Mouse (Mus musculus) myocyte (in vitro differentiated cells): ENCODE measurements around the gene Slc25a29. TPM values are rescaled to one million over a fixed set of nuclear protein-coding genes. Genes with fewer than 3 reads are reported as not detected.

Source experiments
- H3K27me3 ChIP-seq: one replicate; pipeline ENCODE4 v1.6.1; 2011; ENCODE audit not compliant: control insufficient read depth, insufficient read depth, insufficient read length
- H3K36me3 ChIP-seq: one replicate; pipeline ENCODE4 v1.6.1; 2011; ENCODE audit not compliant: control insufficient read depth, insufficient read depth
- H3K4me2 ChIP-seq: one replicate; pipeline ENCODE4 v1.6.1; 2011; ENCODE audit warnings: low read depth, control low read depth
- H3K4me3 ChIP-seq: one replicate; pipeline ENCODE4 v1.5.1; 2011; ENCODE audit warnings: mild to moderate bottlenecking, control low read depth, moderate library complexity
- H3K79me2 ChIP-seq: one replicate; pipeline ENCODE4 v1.6.1; 2011; ENCODE audit not compliant: control insufficient read depth, insufficient read depth
- H3ac ChIP-seq: one replicate; pipeline ENCODE4 v1.6.1; 2011; ENCODE audit not compliant: control insufficient read depth, insufficient read length
- CEBPB ChIP-seq: IDR thresholded peaks from 2 replicates; pipeline ENCODE4 v1.6.1; 2011; ENCODE audit warnings: mild to moderate bottlenecking, moderate library complexity; ENCODE audit not compliant: poor library complexity, insufficient read depth, severe bottlenecking
- E2F4 ChIP-seq: IDR thresholded peaks from one replicate; pipeline ENCODE4 v1.6.1; 2011; ENCODE audit warnings: mild to moderate bottlenecking, control low read depth, moderate library complexity; ENCODE audit not compliant: insufficient read depth
- MAX ChIP-seq: IDR thresholded peaks from one replicate; pipeline ENCODE4 v1.6.1; 2011; ENCODE audit warnings: low read depth, mild to moderate bottlenecking, control low read depth
- MYOD1 ChIP-seq, 3 experiments: IDR thresholded peaks; one replicate each; pipeline ENCODE4 v1.6.1; 2011; ENCODE audit warnings: control low read depth in 2 of 3, low read depth in 2 of 3, mild to moderate bottlenecking in 2 of 3, moderate library complexity in 1 of 3; ENCODE audit not compliant: insufficient read length in 2 of 3, control insufficient read depth in 1 of 3
- MYOG ChIP-seq, 3 experiments: IDR thresholded peaks; one replicate each; pipeline ENCODE4 v1.6.1; 2011; ENCODE audit warnings: control low read depth in 2 of 3, low read depth in 2 of 3, mild to moderate bottlenecking in 2 of 3; ENCODE audit not compliant: insufficient read length in 2 of 3, control insufficient read depth in 1 of 3, insufficient read depth in 1 of 3
- POLR2A ChIP-seq: IDR thresholded peaks from one replicate; pipeline ENCODE4 v1.6.1; 2011; ENCODE audit warnings: low read depth, mild to moderate bottlenecking, control low read depth, moderate library complexity; ENCODE audit not compliant: insufficient read length
- POLR2AphosphoS2 ChIP-seq: IDR thresholded peaks from one replicate; pipeline ENCODE4 v1.6.1; 2011; ENCODE audit warnings: low read depth, control low read depth; ENCODE audit not compliant: insufficient read length
- REST ChIP-seq: IDR thresholded peaks from one replicate; pipeline ENCODE4 v1.6.1; 2011; ENCODE audit warnings: mild to moderate bottlenecking, control low read depth, moderate library complexity; ENCODE audit not compliant: insufficient read depth, insufficient read length
- SRF ChIP-seq: IDR thresholded peaks from one replicate; pipeline ENCODE4 v1.6.1; 2011; ENCODE audit warnings: low read depth; ENCODE audit not compliant: control insufficient read depth, insufficient read length
- TCF12 ChIP-seq: IDR thresholded peaks from one replicate; pipeline ENCODE4 v1.6.1; 2011; ENCODE audit warnings: mild to moderate bottlenecking, control low read depth; ENCODE audit not compliant: poor library complexity, insufficient read depth, severe bottlenecking
- TCF3 ChIP-seq: IDR thresholded peaks from one replicate; pipeline ENCODE4 v1.6.1; 2011; ENCODE audit warnings: low read depth, control low read depth; ENCODE audit not compliant: insufficient read length
- USF1 ChIP-seq: IDR thresholded peaks from one replicate; pipeline ENCODE4 v1.6.1; 2011; ENCODE audit warnings: low read depth, mild to moderate bottlenecking, control low read depth, moderate library complexity
- polyA plus RNA-seq: library from polyadenylated mRNA; unstranded; fragments of >200 nt; fragmentation: generic; extraction: Trizol; gene quantifications from one replicate; pipeline ENCODE4 v1.2.1, GENCODE M21; 2012; ENCODE audit warnings: missing spikeins

The Slc25a29 gene
- polyA plus RNA-seq, 1 experiment, result 20.9 TPM

DNA sequence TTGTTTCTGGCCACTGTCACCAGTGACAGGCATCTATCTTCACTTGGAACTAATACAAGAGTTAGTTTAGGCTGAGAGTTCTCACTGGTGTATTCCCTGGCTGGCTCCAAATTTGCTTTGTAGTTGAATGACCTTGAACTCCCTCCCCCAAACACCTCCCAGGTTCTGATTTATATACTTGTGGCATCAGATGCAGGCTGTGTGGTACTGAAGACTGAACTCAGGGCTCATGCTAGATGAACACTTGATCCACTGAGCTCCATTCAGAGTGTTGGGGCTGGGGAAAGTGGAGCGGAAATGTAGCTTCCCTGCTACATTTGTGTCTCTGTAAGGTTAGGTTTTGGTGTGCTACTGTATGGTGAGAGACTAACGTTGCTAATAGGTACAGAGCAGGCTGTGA lies 31.3 kb downstream of the Slc25a29 start:
- Histone ChIP-seq H3K79me2 (peaks cover 100% of the 10 kb centered on the region), H3K36me3 (no peaks in the 10 kb centered on the region), H3K27me3 (no peaks in the 10 kb centered on the region), H3ac (no peak overlapping the region), H3K4me2 (no peak overlapping the region), H3K4me3 (no peak overlapping the region)
- TF ChIP-seq MYOD1 (IDR thresholded peaks at IDR 0.05; ENCODE audit: control insufficient read depth in 1 of 3, insufficient read length in 2 of 3, low read depth in 2 of 3) (no peak), REST (no peak), USF1 (no peak), TCF3 (no peak), POLR2A (no peak), POLR2AphosphoS2 (no peak), E2F4 (no peak), MYOG (IDR thresholded peaks at IDR 0.05; ENCODE audit: control insufficient read depth in 1 of 3, insufficient read depth in 1 of 3, insufficient read length in 2 of 3, low read depth in 2 of 3) (no peak), CEBPB (no peak), TCF12 (no peak), MAX (no peak)

- TF ChIP-seq MAX (no peak), REST (no peak), TCF3 (no peak), SRF (no peak), POLR2AphosphoS2 (no peak), POLR2A (no peak), MYOD1 (IDR thresholded peaks at IDR 0.05; ENCODE audit: control insufficient read depth in 1 of 3, insufficient read length in 2 of 3, low read depth in 2 of 3) (no peak), MYOG (IDR thresholded peaks at IDR 0.05; ENCODE audit: control insufficient read depth in 1 of 3, insufficient read depth in 1 of 3, insufficient read length in 2 of 3, low read depth in 2 of 3) (no peak), CEBPB (no peak), TCF12 (no peak), E2F4 (no peak), USF1 (no peak)
- H3K4me3 ChIP-seq, result no peak overlapping the region
- no peaks in the 10 kb centered on the region for H3K36me3 ChIP-seq
- H3K27me3 ChIP-seq, result no peaks in the 10 kb centered on the region
- H3K4me2 ChIP-seq, result no peak overlapping the region
- peaks cover 100% of the 10 kb centered on the region for H3K79me2 ChIP-seq
- no peak overlapping the region for H3ac ChIP-seq
These were observed 34.1 kb downstream of the Slc25a29 start for GRCm38 (mm10) chr12:108801613-108802012.

DNA sequence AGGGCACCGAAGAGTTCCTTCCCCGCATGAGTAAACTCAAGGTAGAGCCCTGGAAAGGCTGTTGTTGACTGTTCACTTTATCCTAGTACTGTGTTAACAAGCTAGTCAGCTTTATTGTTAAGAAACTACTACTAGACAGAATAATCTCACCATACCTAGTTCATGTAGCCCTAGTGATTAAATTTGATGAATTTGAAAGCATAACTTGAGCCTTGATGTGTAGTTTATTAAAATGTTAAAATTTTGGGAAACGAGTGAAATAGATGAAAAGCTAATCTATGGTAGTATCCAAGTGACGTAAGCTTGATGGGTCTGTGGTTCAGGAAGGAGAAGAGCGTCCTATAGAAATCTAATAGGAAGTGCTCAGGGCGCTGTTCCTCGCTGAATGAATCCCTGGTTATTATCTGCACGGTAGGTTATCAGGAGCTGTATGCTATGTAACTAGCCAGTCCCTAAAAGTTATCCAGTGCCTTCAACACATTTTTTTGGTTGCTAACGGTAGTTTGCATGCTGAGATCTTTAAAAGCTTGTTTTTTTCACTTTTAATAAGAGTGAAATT lies 40.6 kb downstream of the Slc25a29 start:
- Histone ChIP-seq H3K36me3 (no peaks in the 10 kb centered on the region), H3K27me3 (no peaks in the 10 kb centered on the region), H3ac (peak overlapping the region; percentile 95), H3K79me2 (peaks cover 81% of the 10 kb centered on the region), H3K4me3 (peak overlapping the region; percentile 53), H3K4me2 (peak overlapping the region; percentile 81)
- no peak for TF ChIP-seq POLR2A
- no peak for TF ChIP-seq CEBPB
- TF ChIP-seq SRF, result no peak
- no peak for TF ChIP-seq TCF3
- no peak for TF ChIP-seq MYOD1 (IDR thresholded peaks at IDR 0.05; ENCODE audit: control insufficient read depth in 1 of 3, insufficient read length in 2 of 3, low read depth in 2 of 3)
- no peak for TF ChIP-seq TCF12
- no peak for TF ChIP-seq USF1
- no peak for TF ChIP-seq E2F4
- TF ChIP-seq POLR2AphosphoS2, result no peak
- no peak for TF ChIP-seq MAX

GRCm38 (mm10) chr12:108794078-108794711 lies 41.5 kb downstream of the Slc25a29 start:
- TF ChIP-seq SRF (no peak), MYOG (IDR thresholded peaks at IDR 0.05; ENCODE audit: control insufficient read depth in 1 of 3, insufficient read depth in 1 of 3, insufficient read length in 2 of 3, low read depth in 2 of 3) (peak in 2 of 3 experiments; percentile 66 to 84), USF1 (no peak), POLR2A (peak; percentile 52), E2F4 (peak; percentile 26), MYOD1 (IDR thresholded peaks at IDR 0.05; ENCODE audit: control insufficient read depth in 1 of 3, insufficient read length in 2 of 3, low read depth in 2 of 3) (peak in 2 of 3 experiments; percentile 46 to 75), TCF3 (no peak), POLR2AphosphoS2 (peak; percentile 9), CEBPB (no peak), MAX (no peak), TCF12 (no peak), REST (no peak)
- Histone ChIP-seq H3K36me3 (no peaks in the 10 kb centered on the region), H3K4me3 (peak overlapping the region; percentile 53), H3K4me2 (peak overlapping the region; percentile 81), H3ac (peak overlapping the region; percentile 95), H3K27me3 (no peaks in the 10 kb centered on the region), H3K79me2 (peaks cover 81% of the 10 kb centered on the region)
